Mouse (Mus musculus) CH12.LX (cell line): ENCODE measurements at regions not wholly inside any gene's neighbourhood (a gene's known extent, or its start where the extent isn't known, plus 50 kb on each side); places are given as distances from the start of the nearest gene placed in this dataset.

Source experiments
- DNase-seq: peaks from one replicate; pipeline ENCODE4 v3.0.0-alpha.2; 2013; ENCODE audit errors: extremely low read depth
- H3K27ac ChIP-seq: 2 replicates; pipeline ENCODE4 v1.5.1; 2012; ENCODE audit warnings: low read depth, mild to moderate bottlenecking, control low read depth, moderate library complexity; ENCODE audit not compliant: insufficient read depth
- H3K27me3 ChIP-seq: replicated peaks from 2 replicates; pipeline ENCODE3; 2012; ENCODE audit warnings: inconsistent platforms
- H3K36me3 ChIP-seq, 2 experiments: replicated peaks in 1 of 2; 2 replicates each; pipeline versions ENCODE3 to v1.6.1; 2012; ENCODE audit warnings: inconsistent platforms in 1 of 2, low read length in 1 of 2, mild to moderate bottlenecking in 1 of 2, mixed read lengths in 1 of 2, moderate library complexity in 1 of 2; ENCODE audit not compliant: control insufficient read depth in 1 of 2, insufficient read depth in 1 of 2
- H3K4me1 ChIP-seq, 2 experiments: 2 replicates each; pipeline ENCODE4 v1.6.1; 2012; ENCODE audit warnings: inconsistent platforms in 1 of 2, moderate library complexity in 1 of 2; ENCODE audit not compliant: insufficient read depth in 2 of 2, control insufficient read depth in 1 of 2
- H3K4me2 ChIP-seq: 2 replicates; pipeline ENCODE4 v1.6.1; 2012; ENCODE audit warnings: low read depth, mild to moderate bottlenecking, control low read depth; ENCODE audit not compliant: poor library complexity, insufficient read depth, severe bottlenecking
- H3K4me3 ChIP-seq, 3 experiments: fragments of 150-350 bp in 1 of 3; sonication (generic) in 1 of 3; replicated peaks in 1 of 3; 2 replicates each; pipeline versions ENCODE3 to v1.5.1; 2011 to 2012; ENCODE audit warnings: low read depth in 2 of 3, low read length in 2 of 3, mild to moderate bottlenecking in 2 of 3, moderate library complexity in 2 of 3, control low read depth in 1 of 3, improper control_type of control experiment in 1 of 3, inconsistent platforms in 1 of 3, mixed read lengths in 1 of 3; ENCODE audit not compliant: poor library complexity in 1 of 3
- H3K79me2 ChIP-seq: replicated peaks from 2 replicates; pipeline ENCODE4 v1.6.1; 2012; ENCODE audit warnings: mild to moderate bottlenecking, moderate library complexity; ENCODE audit not compliant: control insufficient read depth, poor library complexity, insufficient read depth, severe bottlenecking; ENCODE audit errors: extremely low read depth
- H3K9ac ChIP-seq: 2 replicates; pipeline ENCODE4 v1.6.1; 2012; ENCODE audit warnings: low read depth, mild to moderate bottlenecking, control low read depth, moderate library complexity; ENCODE audit not compliant: insufficient read depth
- H3K9me3 ChIP-seq: replicated peaks from 2 replicates; pipeline ENCODE3; 2012; ENCODE audit warnings: low read length, inconsistent platforms, mixed read lengths
- BHLHE40 ChIP-seq: IDR thresholded peaks from 2 replicates; pipeline ENCODE4 v1.6.1; 2011; ENCODE audit warnings: mild to moderate bottlenecking, low read depth, low read length, improper control_type of control experiment
- CHD1 ChIP-seq: IDR thresholded peaks from 2 replicates; pipeline ENCODE4 v1.6.1; 2012; ENCODE audit warnings: low read depth, low read length, improper control_type of control experiment, inconsistent platforms
- CTCF ChIP-seq, 2 experiments: IDR thresholded peaks in 1 of 2; conservative IDR thresholded peaks in 1 of 2; 2 replicates each; pipeline ENCODE4 v1.5.1; 2011 to 2012; ENCODE audit warnings: low read depth in 2 of 2, low read length in 2 of 2, improper control_type of control experiment in 1 of 2, inconsistent platforms in 1 of 2, mild to moderate bottlenecking in 1 of 2, moderate library complexity in 1 of 2
- E2F4 ChIP-seq: IDR thresholded peaks from 2 replicates; pipeline ENCODE4 v1.6.1; 2011; ENCODE audit warnings: low read depth, low read length, improper control_type of control experiment; ENCODE audit not compliant: insufficient replicate concordance
- EP300 ChIP-seq: IDR thresholded peaks from 2 replicates; pipeline ENCODE4 v1.6.1; 2011; ENCODE audit warnings: low read length, improper control_type of control experiment
- HCFC1 ChIP-seq: IDR thresholded peaks from 2 replicates; pipeline ENCODE4 v1.6.1; 2012; ENCODE audit warnings: low read depth, mild to moderate bottlenecking, inconsistent platforms, low read length, improper control_type of control experiment
- IRF4 ChIP-seq: IDR thresholded peaks from 2 replicates; pipeline ENCODE4 v1.6.1; 2014; ENCODE audit warnings: low read depth, mild to moderate bottlenecking, inconsistent platforms, low read length, improper control_type of control experiment
- MAFK ChIP-seq: IDR thresholded peaks from 2 replicates; pipeline ENCODE4 v1.6.1; 2011; ENCODE audit warnings: low read length, improper control_type of control experiment; ENCODE audit not compliant: insufficient replicate concordance
- MAZ ChIP-seq: IDR thresholded peaks from 2 replicates; pipeline ENCODE4 v1.6.1; 2012; ENCODE audit warnings: low read depth, mild to moderate bottlenecking, inconsistent platforms, low read length, improper control_type of control experiment, moderate library complexity
- MYC ChIP-seq: IDR thresholded peaks from 2 replicates; pipeline ENCODE4 v1.6.1; 2011; ENCODE audit warnings: low read depth, mild to moderate bottlenecking, improper control_type of control experiment, low read length
- NELFE ChIP-seq: IDR thresholded peaks from 2 replicates; pipeline ENCODE4 v1.6.1; 2011; ENCODE audit warnings: low read depth, low read length, improper control_type of control experiment
- NRF1 ChIP-seq: IDR thresholded peaks from 2 replicates; pipeline ENCODE4 v1.6.1; 2014; ENCODE audit warnings: low read depth, mild to moderate bottlenecking, inconsistent platforms, low read length, improper control_type of control experiment, moderate library complexity
- PAX5 ChIP-seq: IDR thresholded peaks from 2 replicates; pipeline ENCODE4 v1.6.1; 2012; ENCODE audit warnings: low read length, inconsistent platforms, mixed read lengths
- RAD21 ChIP-seq: IDR thresholded peaks from 2 replicates; pipeline ENCODE4 v1.6.1; 2011; ENCODE audit warnings: low read depth, mild to moderate bottlenecking, low read length, improper control_type of control experiment, moderate library complexity
- SIN3A ChIP-seq: IDR thresholded peaks from 2 replicates; pipeline ENCODE4 v1.6.1; 2012; ENCODE audit warnings: low read length, improper control_type of control experiment, inconsistent platforms
- SMC3 ChIP-seq: IDR thresholded peaks from 2 replicates; pipeline ENCODE4 v1.6.1; 2011; ENCODE audit warnings: low read depth, low read length, improper control_type of control experiment
- TBP ChIP-seq: conservative IDR thresholded peaks from 2 replicates; pipeline ENCODE4 v1.6.1; 2011; ENCODE audit warnings: low read depth, low read length, improper control_type of control experiment
- UBTF ChIP-seq: IDR thresholded peaks from 2 replicates; pipeline ENCODE4 v1.6.1; 2012; ENCODE audit warnings: low read depth, mild to moderate bottlenecking, inconsistent platforms, low read length, improper control_type of control experiment, moderate library complexity
- USF2 ChIP-seq: conservative IDR thresholded peaks from 2 replicates; pipeline ENCODE4 v1.6.1; 2011; ENCODE audit warnings: low read depth, low read length, improper control_type of control experiment
- ZNF384 ChIP-seq: IDR thresholded peaks from 2 replicates; pipeline ENCODE4 v1.6.1; 2012; ENCODE audit warnings: low read depth, low read length, improper control_type of control experiment, inconsistent platforms
- dilution Hi-C: fragments of 300-500 bp; cut with MboI; formaldehyde crosslinking; loops from 2 replicates; pipeline ENCODE4 v1.14.3; 2020; ENCODE audit warnings: low sequenced_read_pairs; ENCODE audit not compliant: extremely low pct_unique_long_range_greater_than_20kb, extremely low pct_ligation_motif_present
- in situ Hi-C: fragments of 300-500 bp; cut with MboI; formaldehyde crosslinking; loops from 3 replicates; pipeline ENCODE4 v1.14.3; 2019; ENCODE audit warnings: low sequenced_read_pairs, low pct_ligation_motif_present, low pct_unique_long_range_greater_than_20kb, mixed read lengths

DNA sequence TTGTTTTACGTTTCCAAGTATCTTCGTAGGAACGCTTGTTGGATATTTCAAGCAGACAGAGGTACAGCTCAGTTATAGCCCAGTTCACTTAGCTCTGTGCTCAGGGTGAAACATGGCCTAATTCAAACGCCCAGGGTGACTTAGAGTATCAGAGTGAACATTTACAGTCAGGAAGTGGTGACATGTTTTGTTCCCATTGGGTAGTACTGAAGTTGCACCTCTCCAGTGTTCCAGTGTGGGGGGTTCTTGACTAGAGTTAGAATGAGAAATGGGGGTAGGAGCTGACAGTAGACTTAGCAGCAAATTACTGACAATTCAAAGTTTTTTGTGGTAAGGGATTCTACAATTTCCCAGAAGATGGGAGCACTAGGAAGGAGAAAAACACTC, 159.9 kb upstream of the Cypt12 start:
- Histone ChIP-seq H3K79me2 (no peaks in the 10 kb centered on the region), H3K9me3 (peaks cover 51% of the 10 kb centered on the region), H3K27ac (no peak overlapping the region), H3K4me1 (no peaks in the 10 kb centered on the region), H3K4me3 (no peak overlapping the region), H3K4me2 (no peak overlapping the region), H3K36me3 (no peaks in the 10 kb centered on the region), H3K9ac (no peak overlapping the region), H3K27me3 (no peaks in the 10 kb centered on the region)
- dilution Hi-C loops (no loop called here), in situ Hi-C loops (no loop called here)
- DNase-seq: no peak
- TF ChIP-seq MAFK: no peak
- TF ChIP-seq IRF4: no peak
- TF ChIP-seq TBP: no peak
- TF ChIP-seq, all 38 proteins: peak for 0

GRCm38 (mm10) chr3:17788778-17789299, 159.4 kb upstream of the Cypt12 start:
- dilution Hi-C loops (no loop called here), in situ Hi-C loops (no loop called here)
- Histone ChIP-seq H3K4me2 (no peak overlapping the region), H3K36me3 (no peaks in the 10 kb centered on the region), H3K9ac (no peak overlapping the region), H3K4me1 (no peaks in the 10 kb centered on the region), H3K4me3 (no peak overlapping the region), H3K79me2 (no peaks in the 10 kb centered on the region)
- TF ChIP-seq NELFE (no peak), UBTF (no peak), CTCF (conservative IDR thresholded peaks at IDR 0.05 in 1 of 2, IDR thresholded peaks at IDR 0.05 in 1 of 2; ENCODE audit: low read depth in 2 of 2, low read length in 2 of 2) (no peak), USF2 (no peak), ZNF384 (no peak), E2F4 (no peak), EP300 (no peak), MYC (no peak), RAD21 (no peak), SMC3 (no peak), CHD1 (no peak), SIN3A (no peak), PAX5 (no peak), TBP (no peak), BHLHE40 (no peak), HCFC1 (no peak), NRF1 (no peak), MAZ (no peak), MAFK (no peak)
- TF ChIP-seq, all 38 proteins: peak for 0
- no peak for DNase-seq
- Histone ChIP-seq H3K27ac (no peak overlapping the region), H3K9me3 (peaks cover 56% of the 10 kb centered on the region), H3K27me3 (no peaks in the 10 kb centered on the region)
